Mouse (Mus musculus) CH12.LX (cell line): Measurements from ENCODE around the gene Ifnar1. TPM values are rescaled to one million over a fixed set of nuclear protein-coding genes. Genes with fewer than 3 reads are reported as not detected.

Experiments
- DNase-seq: peaks from one replicate; pipeline ENCODE4 v3.0.0-alpha.2; 2013; ENCODE audit errors: extremely low read depth
- H3K27ac ChIP-seq: 2 replicates; pipeline ENCODE4 v1.5.1; 2012; ENCODE audit warnings: low read depth, mild to moderate bottlenecking, control low read depth, moderate library complexity; ENCODE audit not compliant: insufficient read depth
- H3K27me3 ChIP-seq: replicated peaks from 2 replicates; pipeline ENCODE3; 2012; ENCODE audit warnings: inconsistent platforms
- H3K36me3 ChIP-seq, 2 experiments: replicated peaks in 1 of 2; 2 replicates each; pipeline versions ENCODE3 to v1.6.1; 2012; ENCODE audit warnings: inconsistent platforms in 1 of 2, low read length in 1 of 2, mild to moderate bottlenecking in 1 of 2, mixed read lengths in 1 of 2, moderate library complexity in 1 of 2; ENCODE audit not compliant: control insufficient read depth in 1 of 2, insufficient read depth in 1 of 2
- H3K4me1 ChIP-seq, 2 experiments: 2 replicates each; pipeline ENCODE4 v1.6.1; 2012; ENCODE audit warnings: inconsistent platforms in 1 of 2, moderate library complexity in 1 of 2; ENCODE audit not compliant: insufficient read depth in 2 of 2, control insufficient read depth in 1 of 2
- H3K4me2 ChIP-seq: 2 replicates; pipeline ENCODE4 v1.6.1; 2012; ENCODE audit warnings: low read depth, mild to moderate bottlenecking, control low read depth; ENCODE audit not compliant: poor library complexity, insufficient read depth, severe bottlenecking
- H3K4me3 ChIP-seq, 3 experiments: fragments of 150-350 bp in 1 of 3; sonication (generic) in 1 of 3; replicated peaks in 1 of 3; 2 replicates each; pipeline versions ENCODE3 to v1.5.1; 2011 to 2012; ENCODE audit warnings: low read depth in 2 of 3, low read length in 2 of 3, mild to moderate bottlenecking in 2 of 3, moderate library complexity in 2 of 3, control low read depth in 1 of 3, improper control_type of control experiment in 1 of 3, inconsistent platforms in 1 of 3, mixed read lengths in 1 of 3; ENCODE audit not compliant: poor library complexity in 1 of 3
- H3K79me2 ChIP-seq: replicated peaks from 2 replicates; pipeline ENCODE4 v1.6.1; 2012; ENCODE audit warnings: mild to moderate bottlenecking, moderate library complexity; ENCODE audit not compliant: control insufficient read depth, poor library complexity, insufficient read depth, severe bottlenecking; ENCODE audit errors: extremely low read depth
- H3K9ac ChIP-seq: 2 replicates; pipeline ENCODE4 v1.6.1; 2012; ENCODE audit warnings: low read depth, mild to moderate bottlenecking, control low read depth, moderate library complexity; ENCODE audit not compliant: insufficient read depth
- H3K9me3 ChIP-seq: replicated peaks from 2 replicates; pipeline ENCODE3; 2012; ENCODE audit warnings: low read length, inconsistent platforms, mixed read lengths
- CHD1 ChIP-seq: IDR thresholded peaks from 2 replicates; pipeline ENCODE4 v1.6.1; 2012; ENCODE audit warnings: low read depth, low read length, improper control_type of control experiment, inconsistent platforms
- CTCF ChIP-seq, 2 experiments: IDR thresholded peaks in 1 of 2; conservative IDR thresholded peaks in 1 of 2; 2 replicates each; pipeline ENCODE4 v1.5.1; 2011 to 2012; ENCODE audit warnings: low read depth in 2 of 2, low read length in 2 of 2, improper control_type of control experiment in 1 of 2, inconsistent platforms in 1 of 2, mild to moderate bottlenecking in 1 of 2, moderate library complexity in 1 of 2
- E2F4 ChIP-seq: IDR thresholded peaks from 2 replicates; pipeline ENCODE4 v1.6.1; 2011; ENCODE audit warnings: low read depth, low read length, improper control_type of control experiment; ENCODE audit not compliant: insufficient replicate concordance
- ELF1 ChIP-seq: IDR thresholded peaks from 2 replicates; pipeline ENCODE4 v1.6.1; 2014; ENCODE audit warnings: low read depth, mild to moderate bottlenecking, inconsistent platforms, low read length, improper control_type of control experiment
- EP300 ChIP-seq: IDR thresholded peaks from 2 replicates; pipeline ENCODE4 v1.6.1; 2011; ENCODE audit warnings: low read length, improper control_type of control experiment
- HCFC1 ChIP-seq: IDR thresholded peaks from 2 replicates; pipeline ENCODE4 v1.6.1; 2012; ENCODE audit warnings: low read depth, mild to moderate bottlenecking, inconsistent platforms, low read length, improper control_type of control experiment
- IRF4 ChIP-seq: IDR thresholded peaks from 2 replicates; pipeline ENCODE4 v1.6.1; 2014; ENCODE audit warnings: low read depth, mild to moderate bottlenecking, inconsistent platforms, low read length, improper control_type of control experiment
- KAT2A ChIP-seq: IDR thresholded peaks from 2 replicates; pipeline ENCODE4 v1.6.1; 2012; ENCODE audit warnings: low read length, improper control_type of control experiment, inconsistent platforms; ENCODE audit not compliant: insufficient replicate concordance
- MAFK ChIP-seq: IDR thresholded peaks from 2 replicates; pipeline ENCODE4 v1.6.1; 2011; ENCODE audit warnings: low read length, improper control_type of control experiment; ENCODE audit not compliant: insufficient replicate concordance
- MAX ChIP-seq: IDR thresholded peaks from 2 replicates; pipeline ENCODE4 v1.6.1; 2011; ENCODE audit warnings: low read length, improper control_type of control experiment
- MXI1 ChIP-seq: IDR thresholded peaks from 2 replicates; pipeline ENCODE4 v1.6.1; 2011; ENCODE audit warnings: mild to moderate bottlenecking, low read depth, low read length, improper control_type of control experiment
- MYC ChIP-seq: IDR thresholded peaks from 2 replicates; pipeline ENCODE4 v1.6.1; 2011; ENCODE audit warnings: low read depth, mild to moderate bottlenecking, improper control_type of control experiment, low read length
- NELFE ChIP-seq: IDR thresholded peaks from 2 replicates; pipeline ENCODE4 v1.6.1; 2011; ENCODE audit warnings: low read depth, low read length, improper control_type of control experiment
- NRF1 ChIP-seq: IDR thresholded peaks from 2 replicates; pipeline ENCODE4 v1.6.1; 2014; ENCODE audit warnings: low read depth, mild to moderate bottlenecking, inconsistent platforms, low read length, improper control_type of control experiment, moderate library complexity
- PAX5 ChIP-seq: IDR thresholded peaks from 2 replicates; pipeline ENCODE4 v1.6.1; 2012; ENCODE audit warnings: low read length, inconsistent platforms, mixed read lengths
- POLR2A ChIP-seq: IDR thresholded peaks from 2 replicates; pipeline ENCODE4 v1.6.1; 2011; ENCODE audit warnings: low read depth, mild to moderate bottlenecking, improper control_type of control experiment, low read length
- POLR2AphosphoS2 ChIP-seq: IDR thresholded peaks from 2 replicates; pipeline ENCODE4 v1.6.1; 2011; ENCODE audit warnings: low read depth, low read length, improper control_type of control experiment
- RCOR1 ChIP-seq: conservative IDR thresholded peaks from 2 replicates; pipeline ENCODE4 v1.6.1; 2012; ENCODE audit warnings: low read depth, mild to moderate bottlenecking, inconsistent platforms, low read length, improper control_type of control experiment
- SIN3A ChIP-seq: IDR thresholded peaks from 2 replicates; pipeline ENCODE4 v1.6.1; 2012; ENCODE audit warnings: low read length, improper control_type of control experiment, inconsistent platforms
- SMC3 ChIP-seq: IDR thresholded peaks from 2 replicates; pipeline ENCODE4 v1.6.1; 2011; ENCODE audit warnings: low read depth, low read length, improper control_type of control experiment
- TBP ChIP-seq: conservative IDR thresholded peaks from 2 replicates; pipeline ENCODE4 v1.6.1; 2011; ENCODE audit warnings: low read depth, low read length, improper control_type of control experiment
- TCF12 ChIP-seq: IDR thresholded peaks from 2 replicates; pipeline ENCODE4 v1.6.1; 2014; ENCODE audit warnings: low read depth, mild to moderate bottlenecking, inconsistent platforms, low read length, improper control_type of control experiment
- UBTF ChIP-seq: IDR thresholded peaks from 2 replicates; pipeline ENCODE4 v1.6.1; 2012; ENCODE audit warnings: low read depth, mild to moderate bottlenecking, inconsistent platforms, low read length, improper control_type of control experiment, moderate library complexity
- ZKSCAN1 ChIP-seq: IDR thresholded peaks from 2 replicates; pipeline ENCODE4 v1.6.1; 2012; ENCODE audit warnings: low read depth, inconsistent platforms, low read length, improper control_type of control experiment, borderline replicate concordance
- ZMIZ1 ChIP-seq: IDR thresholded peaks from 2 replicates; pipeline ENCODE4 v1.6.1; 2012; ENCODE audit warnings: low read depth, mild to moderate bottlenecking, inconsistent platforms, low read length, improper control_type of control experiment
- dilution Hi-C: fragments of 300-500 bp; cut with MboI; formaldehyde crosslinking; loops from 2 replicates; pipeline ENCODE4 v1.14.3; 2020; ENCODE audit warnings: low sequenced_read_pairs; ENCODE audit not compliant: extremely low pct_unique_long_range_greater_than_20kb, extremely low pct_ligation_motif_present
- in situ Hi-C: fragments of 300-500 bp; cut with MboI; formaldehyde crosslinking; loops from 3 replicates; pipeline ENCODE4 v1.14.3; 2019; ENCODE audit warnings: low sequenced_read_pairs, low pct_ligation_motif_present, low pct_unique_long_range_greater_than_20kb, mixed read lengths
- polyA plus RNA-seq: library from polyadenylated mRNA; unstranded; fragments of >175 nt; gene quantifications from 2 replicates; pipeline ENCODE4 v1.2.1, GENCODE M21; 2012; ENCODE audit warnings: low read depth; ENCODE audit not compliant: insufficient read length
- total RNA-seq, 2 experiments: library from RNA; depleted of rRNA; stranded (reverse); fragments of 300-350 nt in 1 of 2; fragments of >200 nt in 1 of 2; gene quantifications; 2 replicates each; pipeline ENCODE4 v1.2.3; 2012 to 2014

Ifnar1 gene
- total and polyA plus RNA-seq, 3 experiments, result 32.8 to 49.4 (median 40.3) TPM

DNA sequence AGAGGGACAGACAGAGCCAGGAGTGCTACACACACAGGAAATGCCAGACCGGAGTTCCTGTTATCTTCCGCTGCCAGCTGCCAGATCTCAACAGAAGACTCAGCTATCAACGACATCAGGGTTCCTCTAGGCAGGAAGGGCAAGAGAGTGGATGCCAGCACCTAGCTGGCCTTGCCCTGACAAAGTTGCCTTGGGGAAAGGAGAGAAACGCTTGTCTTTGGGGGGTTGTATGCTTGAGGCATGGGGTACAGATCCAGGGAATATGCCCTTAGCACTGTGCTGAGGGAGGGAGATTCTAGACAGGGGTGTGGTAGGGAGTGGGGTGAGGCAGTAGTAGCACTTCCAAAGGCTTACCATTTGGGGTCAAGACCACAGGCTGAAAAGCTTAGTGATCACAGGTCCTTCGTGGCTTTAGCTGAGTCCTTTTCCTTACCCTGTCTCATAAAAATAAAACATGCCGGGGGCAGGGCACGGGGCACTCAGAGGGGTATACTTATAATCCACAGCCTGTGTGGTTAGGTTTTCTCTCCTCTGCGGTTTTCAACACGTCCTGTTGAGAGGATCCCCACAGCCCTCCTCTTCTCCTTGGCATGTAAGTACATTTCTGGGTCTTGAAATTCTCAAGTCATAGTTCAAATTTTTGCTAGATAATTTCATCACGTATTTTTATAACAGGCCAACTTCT is 60.7 kb downstream of the Ifnar1 start (continued):
- no peak; the same call in 1 of the 2 replicates for TF ChIP-seq HCFC1

DNA sequence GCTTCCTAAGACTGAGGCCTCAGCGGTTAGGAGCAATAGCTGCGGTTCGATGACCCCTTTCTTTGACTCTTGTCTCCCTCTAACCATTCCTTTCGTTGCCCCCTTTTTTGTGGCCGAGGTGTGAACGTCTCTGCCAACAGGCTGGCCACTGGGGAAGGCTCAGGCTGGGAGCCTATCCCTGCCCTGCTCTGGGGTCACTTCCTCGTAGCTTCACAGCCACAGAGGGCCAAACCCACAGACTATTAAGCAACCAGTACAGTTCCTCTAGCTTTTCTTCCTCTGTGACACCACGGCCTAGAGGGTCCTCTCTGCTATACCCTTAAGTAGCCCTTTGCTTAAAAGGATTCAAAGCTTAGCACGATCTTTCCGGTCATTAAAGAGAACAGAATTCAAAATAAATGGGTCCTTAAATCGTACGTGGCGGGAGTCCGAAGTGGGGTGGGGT is 61.4 kb downstream of the Ifnar1 start:
- dilution Hi-C loops (no loop called here), in situ Hi-C loops (no loop called here)
- Histone ChIP-seq H3K9ac (peak overlapping the region; percentile 94), H3K4me1 (peaks cover 22 to 46% of the 10 kb centered on the region in 2 experiments), H3K4me3 (peak overlapping the region; percentile 18 to 85 (median 34)), H3K4me2 (peak overlapping the region; percentile 62), H3K36me3 (peaks cover 4 to 12% of the 10 kb centered on the region in 2 experiments), H3K79me2 (peaks cover 41% of the 10 kb centered on the region), H3K9me3 (no peaks in the 10 kb centered on the region), H3K27me3 (no peaks in the 10 kb centered on the region), H3K27ac (peak overlapping the region; percentile 85)
- DNase-seq, result peak; percentile 84
- TF ChIP-seq SMC3 (no peak), MAX (peak; percentile 70; the same call in 1 of the 2 replicates), NELFE (no peak), ZKSCAN1 (no peak), POLR2A (no peak; the same call in 1 of the 2 replicates), ELF1 (peak; percentile 79), EP300 (0 out of 2 replicates have a peak, but pooled peaks have one; percentile 18), PAX5 (no peak), UBTF (peak; percentile 79), TBP (peak; percentile 50; the same call in 1 of the 2 replicates), POLR2AphosphoS2 (peak; percentile 33; the same call in 1 of the 2 replicates), TCF12 (peak; percentile 40; the same call in 1 of the 2 replicates), HCFC1 (peak; percentile 38; the same call in 1 of the 2 replicates), SIN3A (peak; percentile 44), MYC (no peak), RCOR1 (no peak), CHD1 (peak; percentile 29; the same call in 1 of the 2 replicates), MAFK (no peak), CTCF (conservative IDR thresholded peaks at IDR 0.05 in 1 of 2, IDR thresholded peaks at IDR 0.05 in 1 of 2; ENCODE audit: low read depth in 2 of 2, low read length in 2 of 2) (no peak), IRF4 (peak; percentile 47; the same call in 1 of the 2 replicates), NRF1 (no peak), E2F4 (no peak), ZMIZ1 (peak; percentile 26), KAT2A (no peak), MXI1 (no peak)
